Mouse (Mus musculus): ENCODE measurements at regions not wholly inside any gene's neighbourhood (a gene's known extent, or its start where the extent isn't known, plus 50 kb on each side); places are given as distances from the start of the nearest gene placed in this dataset.

DNA sequence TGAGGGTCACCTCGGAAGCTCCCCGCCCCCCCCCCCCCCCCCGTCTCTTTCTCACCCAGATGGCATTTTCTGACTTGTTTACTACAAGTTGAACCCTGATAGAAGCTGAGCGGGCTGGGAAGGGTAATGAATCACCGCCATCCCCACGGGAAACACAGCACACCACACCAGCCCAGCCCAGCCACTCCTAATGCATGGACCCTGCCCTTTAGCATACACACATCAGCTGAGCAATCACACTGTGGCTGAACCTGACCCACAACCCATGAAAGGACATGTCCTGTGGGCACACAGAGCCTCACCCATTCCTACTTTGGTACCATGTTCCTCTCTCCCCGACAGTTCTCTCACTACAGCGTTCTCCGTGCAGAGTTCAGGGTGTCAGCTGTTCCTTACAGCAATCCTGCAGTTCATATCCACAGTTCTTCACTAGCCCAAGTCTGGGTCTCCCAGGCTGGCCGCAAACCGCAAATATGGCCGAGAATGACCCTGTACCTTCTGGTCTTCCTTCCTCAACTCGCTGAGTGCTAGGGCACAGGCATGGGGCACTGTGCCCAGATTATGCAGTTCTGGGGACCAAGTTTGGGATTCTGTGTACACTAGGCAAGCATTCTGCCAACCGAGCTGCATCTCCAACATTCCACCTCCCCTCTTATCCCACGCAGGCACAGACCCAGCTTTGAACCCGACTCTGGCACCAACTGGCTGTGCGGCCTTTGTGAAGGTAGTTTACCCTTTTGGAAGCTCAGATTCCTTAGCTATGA is 60.4 kb upstream of the Smndc1 start:
- TF ChIP-seq CTCF (IDR thresholded peaks at IDR 0.05; ENCODE audit: control insufficient read depth, insufficient read depth, insufficient read length), result no peak
- no peak for TF ChIP-seq MAX (IDR thresholded peaks at IDR 0.05)
- TF ChIP-seq FOSL1 (IDR thresholded peaks at IDR 0.05; ENCODE audit: insufficient read depth, low read length, poor library complexity, severe bottlenecking), result no peak

Measured in C2C12 (cell line).